Mouse (Mus musculus) C3H10T1/2 (cell line): Measurements from ENCODE around the gene 4930503B20Rik. TPM values are rescaled to one million over a fixed set of nuclear protein-coding genes. Genes with fewer than 3 reads are reported as not detected.

Experiments used
- polyA plus RNA-seq, 2 experiments: library from polyadenylated mRNA; unstranded; fragments of >200 nt; fragmentation: generic; extraction: Trizol; gene quantifications; one replicate each; pipeline ENCODE4 v1.2.1; 2012; ENCODE audit warnings: missing spikeins in 2 of 2

Gene 4930503B20Rik
- not detected for polyA plus RNA-seq

GRCm38 (mm10) chr3:146651217-146651616 is at the start of gene 4930503B20Rik:
TSS of gene 4930503B20Rik (minus strand) at chr3:146651317.

GRCm38 (mm10) chr3:146684811-146685675 is 33.9 kb upstream of the 4930503B20Rik start, which contains the start of gene Samd13:
TSS of gene Samd13 (minus strand) at chr3:146685592.

GRCm38 (mm10) chr3:146615496-146615895 is 35.6 kb downstream of the 4930503B20Rik start, which contains the start of gene Dnase2b:
TSS of gene Dnase2b (minus strand) at chr3:146615596.

Other genes with a start within 250 kb of the 4930503B20Rik start
- 1 to 10 TPM in 1 of 2 experiments, under 1 TPM in 1; 0.82 to 4.0 TPM for gene Ssx2ip, start 246.7 kb downstream of the 4930503B20Rik start, polyA plus RNA-seq
- 1 to 10 TPM in 1 of 2 experiments, under 1 TPM in 1; 0.21 to 1.7 TPM for gene Ctbs, start 201.5 kb downstream of the 4930503B20Rik start, polyA plus RNA-seq
- gene Spata1, start 151.6 kb downstream of the 4930503B20Rik start, polyA plus RNA-seq, result 1 to 10 TPM in 1 of 2 experiments, under 1 TPM in 1; 0.01 to 1.5 TPM
- gene Gng5, start 151.5 kb downstream of the 4930503B20Rik start, polyA plus RNA-seq, result 100 to 1,000 TPM; 233 to 267 TPM
- gene Rpf1, start 129.9 kb downstream of the 4930503B20Rik start, polyA plus RNA-seq, result 1 to 10 TPM; 2.3 to 9.8 TPM
- not detected for gene Uox, start 80.9 kb downstream of the 4930503B20Rik start, polyA plus RNA-seq
- gene Dnase2b, start 35.7 kb downstream of the 4930503B20Rik start, polyA plus RNA-seq, result not detected
- not detected for gene Samd13, start 34.3 kb upstream of the 4930503B20Rik start, polyA plus RNA-seq
- gene Prkacb, start 161.7 kb upstream of the 4930503B20Rik start, polyA plus RNA-seq, result 10 to 100 TPM in 1 of 2 experiments, 1 to 10 TPM in 1; 1.4 to 18.8 TPM
- gene Ttll7, start 201.1 kb upstream of the 4930503B20Rik start, polyA plus RNA-seq, result under 1 TPM; 0.49 to 0.83 TPM